Mouse (Mus musculus) natural killer cell, adult 2 months (primary cell): ENCODE measurements around the gene Kctd13.

ENCODE experiments used
- DNase-seq, 2 experiments: peaks; one replicate each; pipeline ENCODE4 v3.0.0; 2022; ENCODE audit warnings: low spot score in 2 of 2

The Kctd13 gene

GRCm38 (mm10) chr7:126941801-126942200 is 13.1 kb downstream of the Kctd13 start:
- no peak for DNase-seq

GRCm38 (mm10) chr7:126946530-126946929 is 17.9 kb downstream of the Kctd13 start:
- DNase-seq = peak in 1 of 2 experiments; percentile 48

- DNase-seq = no peak
Observed at GRCm38 (mm10) chr7:126948626-126949025, 19.9 kb downstream of the Kctd13 start.

- no peak for DNase-seq
Observed at GRCm38 (mm10) chr7:126949403-126949792, 20.7 kb downstream of the Kctd13 start, which contains the start of gene Asphd1. Gene Asphd1, minus strand, starts transcription at chr7:126949582.

- DNase-seq = peak; percentile 57 to 79
Observed at GRCm38 (mm10) chr7:126949793-126950646, 21.3 kb downstream of the Kctd13 start, which contains the start of gene Sez6l2. Gene Sez6l2, plus strand, starts transcription at chr7:126950563.

- no peak for DNase-seq
Observed at GRCm38 (mm10) chr7:126950647-126951615, 22.3 kb downstream of the Kctd13 start.

GRCm38 (mm10) chr7:126951741-126952140 is 23.1 kb downstream of the Kctd13 start:
- DNase-seq = no peak

- no peak for DNase-seq
Observed at GRCm38 (mm10) chr7:126952646-126953045, 24.0 kb downstream of the Kctd13 start.

GRCm38 (mm10) chr7:126955125-126955524 is 26.4 kb downstream of the Kctd13 start:
- no peak for DNase-seq

- no peak for DNase-seq
Observed at GRCm38 (mm10) chr7:126959780-126960179, 31.1 kb downstream of the Kctd13 start.

- DNase-seq = no peak
Observed at GRCm38 (mm10) chr7:126961095-126961494, 32.4 kb downstream of the Kctd13 start.

- DNase-seq = no peak
Observed at GRCm38 (mm10) chr7:126961965-126962364, 33.3 kb downstream of the Kctd13 start.

GRCm38 (mm10) chr7:126963548-126964286 is 35.0 kb downstream of the Kctd13 start:
- peak in 1 of 2 experiments; percentile 28 for DNase-seq

GRCm38 (mm10) chr7:126965568-126965967 is 36.9 kb downstream of the Kctd13 start:
- DNase-seq = no peak

- DNase-seq = no peak
Observed at GRCm38 (mm10) chr7:126967361-126967760, 38.7 kb downstream of the Kctd13 start.

- no peak for DNase-seq
Observed at GRCm38 (mm10) chr7:126975493-126975892, 46.8 kb downstream of the Kctd13 start.

- DNase-seq = no peak
Observed at GRCm38 (mm10) chr7:126975893-126975949, 47.0 kb downstream of the Kctd13 start, which contains the start of gene Cdipt. Gene Cdipt, plus strand, starts transcription at chr7:126975914.

GRCm38 (mm10) chr7:126975950-126976866 is 47.5 kb downstream of the Kctd13 start, which contains the start of gene Cdiptos:
Gene Cdiptos, minus strand, starts transcription at chr7:126976098.
- peak; percentile 93 to 95 for DNase-seq

GRCm38 (mm10) chr7:126976878-126977459 is 48.3 kb downstream of the Kctd13 start:
- DNase-seq = no peak

- no peak for DNase-seq
Observed at GRCm38 (mm10) chr7:126978841-126979240, 50.2 kb downstream of the Kctd13 start.
